In the genomic region with DNA sequence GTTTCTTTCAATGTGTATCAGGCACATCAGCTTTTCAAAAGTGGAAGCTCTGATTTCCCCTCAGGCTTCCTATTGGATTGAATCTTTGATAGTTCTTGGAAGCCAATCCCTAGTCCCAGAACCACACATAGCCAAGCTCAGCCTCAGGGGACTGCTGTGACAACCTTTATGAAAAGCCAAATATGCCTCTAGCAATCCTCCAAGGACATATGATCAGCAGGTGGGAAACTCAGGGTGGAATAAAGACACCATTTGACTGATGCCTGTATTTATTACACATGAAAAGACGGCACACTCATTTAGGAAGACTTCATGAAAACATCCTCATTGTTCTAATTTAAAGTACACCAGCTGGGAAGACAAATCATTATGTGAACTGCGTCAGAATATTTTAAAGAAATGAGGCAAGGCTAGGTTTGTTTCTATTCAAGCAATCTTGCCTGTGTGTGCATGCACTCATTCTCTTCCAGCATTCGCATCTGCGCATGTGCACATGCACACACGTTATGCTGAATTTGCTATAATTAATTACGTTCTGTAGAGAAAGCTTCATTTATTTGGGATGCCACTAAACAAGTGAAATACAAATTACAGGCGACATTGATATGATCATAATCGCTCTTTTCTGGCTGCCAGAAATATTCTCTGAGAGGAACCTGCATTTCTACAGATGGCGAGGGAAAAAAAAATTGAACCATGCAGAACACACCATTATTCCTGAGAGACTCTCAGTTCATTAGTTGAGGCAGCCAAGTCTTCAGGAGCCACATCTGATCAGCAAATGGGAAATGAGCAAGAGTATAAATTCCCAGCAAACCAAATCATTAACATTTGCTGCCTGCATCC, we compare ENCODE assay signal across 12 mouse cellular contexts.
DNase-seq lines count a peak whose midpoint lies in the region; ATAC-seq lines count a peak whose summit lies in the region.
"Had no signal": no experiment of that assay in that cellular context is flagged by ENCODE, and none has a peak within 500 bp of the region (broad histone marks: within the 10 kb centered on the region; RNA-seq: fewer than 3 reads in every experiment).

No protein-coding gene starts in this region.

- no peaks in the 10 kb centered on the region for H3K27me3 ChIP-seq in embryonic facial prominence, embryonic 14.5 days (replicated peaks; ENCODE audit: control insufficient read depth, insufficient read depth, low read length)
- no peaks in the 10 kb centered on the region for H3K27me3 ChIP-seq in embryonic facial prominence, embryonic 10.5 days (replicated peaks; ENCODE audit: low read depth, poor library complexity, severe bottlenecking)
- no peaks in the 10 kb centered on the region for H3K27me3 ChIP-seq in forebrain, embryonic 16.5 days (replicated peaks; ENCODE audit: control insufficient read depth, insufficient read depth, low read length)
- no peaks in the 10 kb centered on the region for H3K27me3 ChIP-seq in neural tube, embryonic 15.5 days (replicated peaks)

- no peak overlapping the region for H3K4me3 ChIP-seq in embryonic facial prominence, embryonic 14.5 days (ENCODE audit: low read depth, low read length)
- H3K4me3 ChIP-seq in embryonic facial prominence, embryonic 10.5 days = no peak overlapping the region
- H3K4me3 ChIP-seq in forebrain, embryonic 16.5 days (replicated peaks; ENCODE audit: low read length) = peak overlapping the region; percentile 3; the same call in 1 of the 2 replicates
- H3K4me3 ChIP-seq in neural tube, embryonic 15.5 days (replicated peaks) = peak overlapping the region; percentile 29

- H3K4me2 ChIP-seq in embryonic facial prominence, embryonic 14.5 days (ENCODE audit: low read depth, low read length) = no peak overlapping the region
- peak overlapping the region; percentile 34 for H3K4me2 ChIP-seq in forebrain, embryonic 16.5 days (ENCODE audit: low read length)
- H3K4me2 ChIP-seq in neural tube, embryonic 15.5 days = peak overlapping the region; percentile 48
- H3K4me2 ChIP-seq: liver, embryonic 11.5 days had no signal

- no peaks in the 10 kb centered on the region for H3K36me3 ChIP-seq in embryonic facial prominence, embryonic 14.5 days (ENCODE audit: control insufficient read depth, insufficient read depth, low read length)
- H3K36me3 ChIP-seq in embryonic facial prominence, embryonic 10.5 days (replicated peaks) = no peaks in the 10 kb centered on the region
- no peaks in the 10 kb centered on the region for H3K36me3 ChIP-seq in forebrain, embryonic 16.5 days (ENCODE audit: control insufficient read depth, insufficient read depth)
- no peaks in the 10 kb centered on the region for H3K36me3 ChIP-seq in neural tube, embryonic 15.5 days

- H3K27ac ChIP-seq in embryonic facial prominence, embryonic 14.5 days (replicated peaks; ENCODE audit: low read depth, low read length) = no peak overlapping the region
- H3K27ac ChIP-seq in embryonic facial prominence, embryonic 10.5 days (replicated peaks) = no peak overlapping the region
- H3K27ac ChIP-seq in forebrain, embryonic 16.5 days (ENCODE audit: low read length) = peak overlapping the region; percentile 82
- H3K27ac ChIP-seq in neural tube, embryonic 15.5 days (replicated peaks) = peak overlapping the region; percentile 80
- H3K27ac ChIP-seq: kidney, postnatal 0 days had no signal

- WGBS in embryonic facial prominence, embryonic 14.5 days = 74% methylated on average over 9 of the region's 9 CpGs
- WGBS in embryonic facial prominence, embryonic 10.5 days = 84% methylated on average over 9 of the region's 9 CpGs
- 17% methylated on average over 9 of the region's 9 CpGs for WGBS in forebrain, embryonic 16.5 days
- 38% methylated on average over 9 of the region's 9 CpGs for WGBS in neural tube, embryonic 15.5 days

- no peak overlapping the region for H3K9ac ChIP-seq in embryonic facial prominence, embryonic 14.5 days (ENCODE audit: low read depth, low read length)
- H3K9ac ChIP-seq in forebrain, embryonic 16.5 days (replicated peaks; ENCODE audit: low read depth, low read length) = no peak overlapping the region; the same call in 1 of the 2 replicates
- H3K9ac ChIP-seq in neural tube, embryonic 15.5 days (replicated peaks) = 0 out of 2 replicates have a peak overlapping the region, but pooled peaks have one; percentile 20

- H3K4me1 ChIP-seq in embryonic facial prominence, embryonic 14.5 days (ENCODE audit: control insufficient read depth, insufficient read depth, low read length) = no peaks in the 10 kb centered on the region
- H3K4me1 ChIP-seq in embryonic facial prominence, embryonic 10.5 days = no peaks in the 10 kb centered on the region
- peaks cover 9% of the 10 kb centered on the region for H3K4me1 ChIP-seq in forebrain, embryonic 16.5 days (replicated peaks; ENCODE audit: control insufficient read depth, insufficient read depth, low read length)
- peaks cover 11% of the 10 kb centered on the region for H3K4me1 ChIP-seq in neural tube, embryonic 15.5 days

- H3K9me3 ChIP-seq in embryonic facial prominence, embryonic 14.5 days (ENCODE audit: control insufficient read depth, low read length) = no peaks in the 10 kb centered on the region
- no peaks in the 10 kb centered on the region for H3K9me3 ChIP-seq in embryonic facial prominence, embryonic 10.5 days
- H3K9me3 ChIP-seq in forebrain, embryonic 16.5 days (ENCODE audit: control insufficient read depth, low read length) = no peaks in the 10 kb centered on the region
- H3K9me3 ChIP-seq in neural tube, embryonic 15.5 days (replicated peaks) = no peaks in the 10 kb centered on the region

- ATAC-seq in embryonic facial prominence, embryonic 14.5 days (ENCODE audit: low read depth) = no peak
- ATAC-seq in forebrain, embryonic 16.5 days = peak; percentile 92
- peak; percentile 91 for ATAC-seq in neural tube, embryonic 15.5 days (ENCODE audit: low FRiP score)

- peak; percentile 15 for DNase-seq in embryonic facial prominence, embryonic 14.5 days (ENCODE audit: low spot score)
- DNase-seq in embryonic facial prominence, embryonic 10.5 days (ENCODE audit: low spot score) = no peak
- DNase-seq in layer of hippocampus, adult 8-10 months (ENCODE audit: low spot score in 2 of 2) = peak; percentile 14 to 40
- DNase-seq in urinary bladder, adult 2 months (ENCODE audit: low spot score) = no peak
- DNase-seq in heart, adult 8-10 months (ENCODE audit: low spot score) = no peak
- DNase-seq in thymus, postnatal 25 days = no peak
- DNase-seq: gastrocnemius, postnatal 25 days; heart, postnatal 14 days had no signal

Comparison
In these comparisons a context has a peak if more than half of its experiments do, and no peak if none do; other contexts are left out.
1. DNase-seq: peak in embryonic facial prominence, embryonic 14.5 days (single experiment) and layer of hippocampus, adult 8-10 months (2 of 2); none in embryonic facial prominence, embryonic 10.5 days (single experiment), urinary bladder, adult 2 months (single experiment), heart, adult 8-10 months (single experiment) and thymus, postnatal 25 days (single experiment).
2. H3K27ac ChIP-seq: peak in forebrain, embryonic 16.5 days (single experiment) and neural tube, embryonic 15.5 days (single experiment); none in embryonic facial prominence, embryonic 14.5 days (single experiment) and embryonic facial prominence, embryonic 10.5 days (single experiment).
3. H3K4me3 ChIP-seq: peak in forebrain, embryonic 16.5 days (single experiment) and neural tube, embryonic 15.5 days (single experiment); none in embryonic facial prominence, embryonic 14.5 days (single experiment) and embryonic facial prominence, embryonic 10.5 days (single experiment).